Mouse (Mus musculus): ENCODE data around the gene Adgrb2.

- TF ChIP-seq EP300 (IDR thresholded peaks at IDR 0.05; ENCODE audit: low read depth) = no peak
- no peak for TF ChIP-seq CTCF (IDR thresholded peaks at IDR 0.05; ENCODE audit: low read depth)
Measured at GRCm38 (mm10) chr4:130025544-130025943, 40.9 kb downstream of the Adgrb2 start.
